Mouse (Mus musculus) midbrain, postnatal 0 days (tissue): Measurements from ENCODE around the gene Gyg. TPM values are rescaled to one million over a fixed set of nuclear protein-coding genes. Genes with fewer than 3 reads are reported as not detected.

ENCODE experiments used
- ATAC-seq: fragments of 200-750 bp; cut with Nextera tagmentation; 2 replicates; pipeline ENCODE4 v1.8.0; 2017; ENCODE audit warnings: moderate number of reproducible peaks, mild to moderate bottlenecking, moderate TSS enrichment, moderate library complexity; ENCODE audit not compliant: low FRiP score
- DNase-seq: peaks from one replicate; pipeline ENCODE4 v3.0.0-alpha.2; 2015; ENCODE audit warnings: low spot score
- H3K27ac ChIP-seq: fragments of 300-500 bp; sonication (generic); 2 replicates; pipeline ENCODE4 v1.5.1; 2014; ENCODE audit warnings: low read depth, mild to moderate bottlenecking, low read length, mixed read lengths
- H3K27me3 ChIP-seq: fragments of 300-500 bp; sonication (generic); 2 replicates; pipeline ENCODE4 v1.6.1; 2014; ENCODE audit warnings: low read length, control low read depth, mixed read lengths; ENCODE audit not compliant: insufficient read depth
- H3K36me3 ChIP-seq: fragments of 300-500 bp; sonication (generic); 2 replicates; pipeline ENCODE4 v1.6.1; 2014; ENCODE audit warnings: low read length, control low read depth, mixed read lengths; ENCODE audit not compliant: insufficient read depth
- H3K4me1 ChIP-seq: fragments of 300-500 bp; sonication (generic); 2 replicates; pipeline ENCODE4 v1.6.1; 2014; ENCODE audit warnings: mild to moderate bottlenecking, control low read depth, antibody characterized with exemption, low read length, mixed read lengths; ENCODE audit not compliant: insufficient read depth
- H3K4me2 ChIP-seq: fragments of 300-500 bp; sonication (generic); 2 replicates; pipeline ENCODE4 v1.6.1; 2014; ENCODE audit warnings: low read depth, mild to moderate bottlenecking, low read length, mixed read lengths; ENCODE audit not compliant: poor library complexity, severe bottlenecking
- H3K4me3 ChIP-seq: fragments of 300-500 bp; sonication (generic); 2 replicates; pipeline ENCODE4 v1.5.1; 2014; ENCODE audit warnings: low read depth, mild to moderate bottlenecking, low read length, moderate library complexity
- H3K9ac ChIP-seq: fragments of 300-500 bp; sonication (generic); replicated peaks from 2 replicates; pipeline ENCODE4 v1.6.1; 2014; ENCODE audit warnings: mild to moderate bottlenecking, low read length, moderate library complexity, mixed read lengths; ENCODE audit not compliant: poor library complexity, severe bottlenecking
- H3K9me3 ChIP-seq: fragments of 300-500 bp; sonication (generic); 2 replicates; pipeline ENCODE4 v1.6.1; 2016; ENCODE audit warnings: low read length, control low read depth
- CTCF ChIP-seq: IDR thresholded peaks from 2 replicates; pipeline ENCODE4 v1.5.1; 2016; ENCODE audit warnings: antibody characterized with exemption, mild to moderate bottlenecking
- WGBS: fragments of 180-500 bp; shearing (Covaris S2); extraction: QIAGEN DNeasy Blood & Tissue Kit; methylation state at CpG from one replicate; pipeline ENCODE4 v1.1.7; 2014; 5-methylcytosine and 5-hydroxymethylcytosine counted together
- polyA plus RNA-seq: library from polyadenylated mRNA; unstranded; fragments of >200 nt; fragmentation: Nextera tagmentation; extraction: Ambion mirVana; gene quantifications from 2 replicates; pipeline ENCODE4 v1.2.1, GENCODE M21; 2015
- total RNA-seq: library from RNA; depleted of rRNA; stranded (reverse); fragments of >200 nt; gene quantifications from 2 replicates; pipeline ENCODE4 v1.2.3, GENCODE M21; 2014

Gyg gene
- total and polyA plus RNA-seq, 2 experiments from 2014 or later, result 38.0 to 77.8 TPM

- no peaks in the 10 kb centered on the region for H3K9me3 ChIP-seq
- WGBS, result 30% methylated on average over 2 of the region's 2 CpGs
- H3K4me3 ChIP-seq, result no peak overlapping the region
- peaks cover 6% of the 10 kb centered on the region; the same call in 1 of the 2 replicates for H3K36me3 ChIP-seq
- no peak overlapping the region for H3K4me2 ChIP-seq
- H3K4me1 ChIP-seq, result no peaks in the 10 kb centered on the region
- H3K27me3 ChIP-seq, result no peaks in the 10 kb centered on the region
- no peak overlapping the region for H3K9ac ChIP-seq
- H3K27ac ChIP-seq, result no peak overlapping the region
- no peak for ATAC-seq
- DNase-seq, result no peak
- TF ChIP-seq CTCF, result no peak
Observed at GRCm38 (mm10) chr3:20144401-20144800, 10.7 kb downstream of the Gyg start.

GRCm38 (mm10) chr3:20143726-20144125 is 11.4 kb downstream of the Gyg start:
- Histone ChIP-seq H3K4me2 (no peak overlapping the region), H3K9me3 (no peaks in the 10 kb centered on the region), H3K9ac (no peak overlapping the region), H3K27me3 (no peaks in the 10 kb centered on the region), H3K36me3 (peaks cover 5% of the 10 kb centered on the region; the same call in 1 of the 2 replicates), H3K4me3 (no peak overlapping the region), H3K4me1 (no peaks in the 10 kb centered on the region), H3K27ac (no peak overlapping the region)
- ATAC-seq, result no peak
- DNase-seq, result no peak
- WGBS, result 43% methylated on average over 3 of the region's 3 CpGs
- TF ChIP-seq CTCF, result no peak

- Histone ChIP-seq H3K4me3 (no peak overlapping the region), H3K9ac (no peak overlapping the region), H3K4me1 (no peaks in the 10 kb centered on the region), H3K27ac (no peak overlapping the region), H3K9me3 (no peaks in the 10 kb centered on the region), H3K27me3 (no peaks in the 10 kb centered on the region), H3K4me2 (no peak overlapping the region), H3K36me3 (peaks cover 2% of the 10 kb centered on the region; the same call in 1 of the 2 replicates)
- DNase-seq (no peak), ATAC-seq (no peak)
- no peak for TF ChIP-seq CTCF
- 81% methylated on average over 3 of the region's 3 CpGs for WGBS
Observed at GRCm38 (mm10) chr3:20142576-20142975, 12.5 kb downstream of the Gyg start.

- Histone ChIP-seq H3K27me3 (no peaks in the 10 kb centered on the region), H3K4me1 (no peaks in the 10 kb centered on the region), H3K4me2 (no peak overlapping the region), H3K36me3 (no peaks in the 10 kb centered on the region; the same call in none of the 2 replicates), H3K9ac (no peak overlapping the region), H3K9me3 (no peaks in the 10 kb centered on the region), H3K4me3 (no peak overlapping the region), H3K27ac (no peak overlapping the region)
- DNase-seq (no peak), ATAC-seq (no peak)
- TF ChIP-seq CTCF, result no peak
- 90% methylated on average over 2 of the region's 2 CpGs for WGBS
Observed at GRCm38 (mm10) chr3:20142101-20142500, 13.0 kb downstream of the Gyg start.

GRCm38 (mm10) chr3:20141679-20142078 is 13.4 kb downstream of the Gyg start:
- Histone ChIP-seq H3K4me2 (no peak overlapping the region), H3K36me3 (no peaks in the 10 kb centered on the region; the same call in none of the 2 replicates), H3K27me3 (no peaks in the 10 kb centered on the region), H3K9ac (no peak overlapping the region), H3K27ac (no peak overlapping the region), H3K4me3 (no peak overlapping the region), H3K4me1 (no peaks in the 10 kb centered on the region), H3K9me3 (no peaks in the 10 kb centered on the region)
- DNase-seq, result no peak
- WGBS, result 61% methylated on average over 1 of the region's 1 CpGs
- TF ChIP-seq CTCF, result no peak
- no peak for ATAC-seq

GRCm38 (mm10) chr3:20141240-20141639 is 13.9 kb downstream of the Gyg start:
- Histone ChIP-seq H3K4me1 (no peaks in the 10 kb centered on the region), H3K27me3 (no peaks in the 10 kb centered on the region), H3K4me2 (no peak overlapping the region), H3K9ac (no peak overlapping the region), H3K36me3 (peaks cover 3% of the 10 kb centered on the region), H3K9me3 (no peaks in the 10 kb centered on the region), H3K4me3 (no peak overlapping the region), H3K27ac (no peak overlapping the region)
- DNase-seq (no peak), ATAC-seq (no peak)
- no peak for TF ChIP-seq CTCF
